Mouse (Mus musculus): Measurements from ENCODE around the gene Midn. TPM values are rescaled to one million over a fixed set of nuclear protein-coding genes. Genes with fewer than 3 reads are reported as not detected.
A peak's percentile ranks its signal among the peaks of the same experiment; 100 is the strongest.

The Midn gene
- polyA plus RNA-seq, 1 experiment from 2014 or later, result 18.6 TPM

- ATAC-seq (replicated peaks; ENCODE audit: low FRiP score, low read depth), result peak; percentile 2; the same call in 1 of the 2 replicates
- peak; percentile 68 for DNase-seq (ENCODE audit: low spot score)
Observed at GRCm38 (mm10) chr10:80159021-80159560, 11.0 kb downstream of the Midn start.

DNA sequence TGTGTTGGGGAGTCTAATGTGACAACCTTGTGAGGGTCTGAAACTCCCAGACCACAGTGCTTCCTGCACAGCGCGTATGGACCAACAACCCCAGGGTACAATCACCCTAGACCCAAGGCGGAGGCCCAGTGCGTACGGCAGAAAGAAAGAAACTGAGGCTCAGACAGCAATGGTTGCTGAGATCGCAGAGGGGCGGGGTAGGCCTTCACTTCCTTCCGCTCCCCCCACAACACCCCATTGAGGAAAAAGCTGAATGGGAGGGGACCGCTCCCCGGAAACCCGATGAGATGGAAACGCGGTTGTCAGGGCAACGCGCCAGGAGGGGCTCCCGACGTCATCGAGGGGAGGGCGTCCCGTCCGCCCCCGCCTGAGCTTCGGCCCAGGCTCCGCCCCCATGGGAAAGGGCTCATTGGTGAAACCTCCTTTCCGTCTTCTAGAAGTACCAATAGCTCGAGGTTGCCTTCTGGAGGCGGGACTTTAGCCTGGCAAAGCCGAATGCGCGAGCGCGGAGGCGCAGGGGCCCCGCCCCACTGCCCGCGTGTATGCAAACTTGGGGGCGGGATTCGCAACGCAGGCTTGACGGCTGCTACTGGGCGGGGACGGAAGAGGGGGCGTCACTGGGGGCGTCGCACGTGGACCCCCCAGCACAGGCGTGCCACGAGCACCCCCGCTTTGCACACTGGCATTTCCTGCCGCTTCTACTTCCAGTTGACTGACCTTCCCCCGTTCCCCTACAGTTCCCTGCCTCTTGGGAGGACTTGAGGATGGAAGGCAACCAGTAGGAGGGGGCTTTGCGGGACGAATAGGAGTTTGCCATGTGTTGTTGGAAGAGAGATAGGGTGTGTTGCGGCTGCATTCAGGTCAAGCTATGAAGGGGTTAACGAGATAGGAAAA is 11.7 kb downstream of the Midn start:
- Histone ChIP-seq H3K9me3 (replicated peaks; ENCODE audit: low read length) (no peaks in the 10 kb centered on the region), H3K9ac (ENCODE audit: low read depth, low read length) (0 out of 2 replicates have a peak overlapping the region, but pooled peaks have one; percentile 18), H3K4me2 (ENCODE audit: low read length) (peak overlapping the region; percentile 67), H3K27ac (peak overlapping the region; percentile 98), H3K27me3 (ENCODE audit: insufficient read depth, low read length) (no peaks in the 10 kb centered on the region), H3K4me1 (replicated peaks; ENCODE audit: insufficient read depth, low read length) (peaks cover 81% of the 10 kb centered on the region), H3K36me3 (ENCODE audit: insufficient read depth, low read length) (peaks cover 19% of the 10 kb centered on the region), H3K4me3 (replicated peaks; ENCODE audit: low read depth, low read length) (peak overlapping the region; percentile 37)
- WGBS, result 2% methylated on average over 53 of the region's 55 CpGs
- TF ChIP-seq CTCF (IDR thresholded peaks at IDR 0.05; ENCODE audit: low read depth), result no peak
- peak; percentile 65 for ATAC-seq (replicated peaks; ENCODE audit: low FRiP score, low read depth)
- DNase-seq (ENCODE audit: low spot score), result peak; percentile 99

More at GRCm38 (mm10) chr10:80159021-80159560, 11.0 kb downstream of the Midn start:
- Histone ChIP-seq H3K27ac (peak overlapping the region; percentile 98), H3K4me2 (ENCODE audit: low read length) (peak overlapping the region; percentile 67), H3K9me3 (replicated peaks; ENCODE audit: low read length) (no peaks in the 10 kb centered on the region), H3K4me1 (replicated peaks; ENCODE audit: insufficient read depth, low read length) (peaks cover 82% of the 10 kb centered on the region), H3K27me3 (ENCODE audit: insufficient read depth, low read length) (no peaks in the 10 kb centered on the region), H3K36me3 (ENCODE audit: insufficient read depth, low read length) (peaks cover 26% of the 10 kb centered on the region), H3K4me3 (replicated peaks; ENCODE audit: low read depth, low read length) (peak overlapping the region; percentile 14; the same call in 1 of the 2 replicates), H3K9ac (ENCODE audit: low read depth, low read length) (peak overlapping the region; percentile 18; the same call in 1 of the 2 replicates)
- 4% methylated on average over 12 of the region's 12 CpGs for WGBS
- no peak for TF ChIP-seq CTCF (IDR thresholded peaks at IDR 0.05; ENCODE audit: low read depth)

GRCm38 (mm10) chr10:80160455-80161371 is 12.6 kb downstream of the Midn start:
- ATAC-seq (replicated peaks; ENCODE audit: low FRiP score, low read depth) (peak; percentile 8), DNase-seq (ENCODE audit: low spot score) (peak; percentile 91)
- Histone ChIP-seq H3K4me2 (ENCODE audit: low read length) (peak overlapping the region; percentile 67), H3K9ac (ENCODE audit: low read depth, low read length) (peak overlapping the region; percentile 61), H3K4me3 (replicated peaks; ENCODE audit: low read depth, low read length) (peak overlapping the region; percentile 37), H3K4me1 (replicated peaks; ENCODE audit: insufficient read depth, low read length) (peaks cover 74% of the 10 kb centered on the region), H3K27me3 (ENCODE audit: insufficient read depth, low read length) (no peaks in the 10 kb centered on the region), H3K36me3 (ENCODE audit: insufficient read depth, low read length) (peaks cover 10% of the 10 kb centered on the region), H3K9me3 (replicated peaks; ENCODE audit: low read length) (no peaks in the 10 kb centered on the region), H3K27ac (peak overlapping the region; percentile 98)
- TF ChIP-seq CTCF (IDR thresholded peaks at IDR 0.05; ENCODE audit: low read depth), result 0 out of 2 replicates have a peak, but pooled peaks have one; percentile 9
- under 1% methylated on average over 29 of the region's 33 CpGs for WGBS

DNA sequence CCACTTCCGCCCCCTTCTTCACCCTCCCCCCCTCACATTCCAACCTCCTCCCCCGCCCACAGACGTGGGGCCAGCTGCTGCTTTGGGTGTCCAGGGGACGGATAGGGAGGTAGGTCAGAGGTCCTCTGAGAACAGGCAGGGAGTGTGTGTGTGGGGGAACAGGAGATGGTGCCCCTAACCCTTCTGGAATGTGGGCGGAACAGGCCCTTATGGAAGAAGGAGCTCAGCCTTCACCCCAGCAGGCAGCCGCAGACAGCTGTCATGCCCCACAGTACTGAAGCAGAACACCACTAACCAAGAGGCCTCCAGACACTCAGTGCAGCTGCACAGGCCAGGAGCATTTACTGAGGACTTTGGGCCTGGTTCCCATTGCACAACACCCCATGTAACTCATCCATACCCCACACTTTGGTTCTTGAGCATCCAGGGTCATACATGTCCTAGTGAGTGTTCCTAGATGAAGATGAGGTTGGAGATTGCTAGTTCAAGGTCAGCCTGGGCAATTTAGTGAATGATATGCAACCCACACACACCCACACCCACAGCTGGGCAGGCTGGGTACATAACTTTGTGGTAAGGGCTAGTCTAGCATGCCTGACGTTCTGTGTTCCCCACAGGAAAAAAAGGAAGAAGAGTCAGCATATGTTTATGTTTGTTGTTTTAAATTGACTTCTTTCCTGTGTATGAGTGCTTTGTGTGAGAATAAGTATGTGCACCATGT is 13.6 kb downstream of the Midn start:
- Histone ChIP-seq H3K36me3 (ENCODE audit: insufficient read depth, low read length) (peaks cover under 1% of the 10 kb centered on the region), H3K9ac (ENCODE audit: low read depth, low read length) (peak overlapping the region; percentile 61), H3K27ac (peak overlapping the region; percentile 98), H3K27me3 (ENCODE audit: insufficient read depth, low read length) (no peaks in the 10 kb centered on the region), H3K9me3 (replicated peaks; ENCODE audit: low read length) (no peaks in the 10 kb centered on the region), H3K4me3 (replicated peaks; ENCODE audit: low read depth, low read length) (peak overlapping the region; percentile 37), H3K4me2 (ENCODE audit: low read length) (peak overlapping the region; percentile 67), H3K4me1 (replicated peaks; ENCODE audit: insufficient read depth, low read length) (peaks cover 69% of the 10 kb centered on the region)
- 8% methylated on average over 7 of the region's 7 CpGs for WGBS
- DNase-seq (ENCODE audit: low spot score) (peak; percentile 96), ATAC-seq (replicated peaks; ENCODE audit: low FRiP score, low read depth) (peak; percentile 21)
- no peak for TF ChIP-seq CTCF (IDR thresholded peaks at IDR 0.05; ENCODE audit: low read depth)

DNA sequence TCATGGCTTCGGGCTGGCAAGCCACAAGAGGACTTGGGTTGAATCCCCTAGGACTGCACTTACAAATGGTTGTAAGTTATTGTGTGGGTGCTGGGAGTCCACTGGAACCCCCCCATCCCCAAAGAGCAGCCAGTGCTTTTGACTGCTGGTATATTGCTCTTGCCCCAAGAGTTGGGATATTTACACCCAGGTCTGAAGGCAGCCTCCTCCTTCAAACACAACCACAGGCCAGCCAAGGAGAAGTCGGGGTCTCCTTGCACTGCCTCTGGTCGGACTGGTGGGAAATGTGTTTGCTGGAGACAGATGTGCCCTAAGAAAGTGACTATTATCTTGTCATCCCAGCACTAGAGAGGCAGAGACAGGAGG is 14.2 kb downstream of the Midn start:
- Histone ChIP-seq H3K4me3 (replicated peaks; ENCODE audit: low read depth, low read length) (no peak overlapping the region), H3K27me3 (ENCODE audit: insufficient read depth, low read length) (no peaks in the 10 kb centered on the region), H3K36me3 (ENCODE audit: insufficient read depth, low read length) (no peaks in the 10 kb centered on the region), H3K9ac (ENCODE audit: low read depth, low read length) (0 out of 2 replicates have a peak overlapping the region, but pooled peaks have one; percentile 23), H3K9me3 (replicated peaks; ENCODE audit: low read length) (no peaks in the 10 kb centered on the region), H3K4me1 (replicated peaks; ENCODE audit: insufficient read depth, low read length) (peaks cover 68% of the 10 kb centered on the region), H3K4me2 (ENCODE audit: low read length) (peak overlapping the region; percentile 67; the same call in 1 of the 2 replicates), H3K27ac (peak overlapping the region; percentile 98)
- ATAC-seq (replicated peaks; ENCODE audit: low FRiP score, low read depth) (no peak), DNase-seq (ENCODE audit: low spot score) (no peak)
- TF ChIP-seq CTCF (IDR thresholded peaks at IDR 0.05; ENCODE audit: low read depth), result no peak
- WGBS, result 58% methylated on average over 3 of the region's 3 CpGs

All from kidney, postnatal 0 days (tissue).